Mouse (Mus musculus) layer of hippocampus, adult 8-10 months (tissue): ENCODE results near the gene Pnp2. TPM values are rescaled to one million over a fixed set of nuclear protein-coding genes. Genes with fewer than 3 reads are reported as not detected.
"Not testable (repeated sequence)": the region's sequence is repeated elsewhere in the genome, so short reads cannot be mapped to it uniquely, and the experiment has no call there.

Experiments used
- DNase-seq, 2 experiments: peaks; one replicate each; pipeline ENCODE4 v3.0.0; 2022; ENCODE audit warnings: low spot score in 2 of 2
- total RNA-seq, 4 experiments: library from RNA; stranded (reverse); gene quantifications; 2 replicates each; pipeline ENCODE4 v1.2.4; 2022

Gene Pnp2
- total RNA-seq, 4 experiments from 2014 or later = 1.3 to 2.0 (median 1.5) TPM

DNA sequence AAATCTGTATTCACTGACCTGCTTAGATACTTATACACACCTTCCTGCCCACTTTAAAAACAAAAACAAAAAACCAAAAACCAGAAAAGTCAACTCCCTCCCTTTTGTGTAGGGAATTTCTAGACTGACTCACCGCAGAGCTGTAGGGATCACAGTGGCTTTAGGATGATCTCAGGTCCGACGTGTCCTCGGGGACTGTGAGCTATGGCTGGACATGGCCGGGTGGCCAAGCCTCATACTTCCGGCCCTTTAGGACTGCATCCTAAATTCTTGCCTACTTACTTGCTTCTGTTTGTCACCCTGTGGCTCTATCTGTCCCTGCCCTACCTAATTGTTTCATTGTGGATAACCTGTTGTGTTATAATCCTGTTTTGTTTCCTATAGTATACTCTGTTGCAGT is 932 bp downstream of the Pnp2 start:
- not testable (repeated sequence) for DNase-seq

DNA sequence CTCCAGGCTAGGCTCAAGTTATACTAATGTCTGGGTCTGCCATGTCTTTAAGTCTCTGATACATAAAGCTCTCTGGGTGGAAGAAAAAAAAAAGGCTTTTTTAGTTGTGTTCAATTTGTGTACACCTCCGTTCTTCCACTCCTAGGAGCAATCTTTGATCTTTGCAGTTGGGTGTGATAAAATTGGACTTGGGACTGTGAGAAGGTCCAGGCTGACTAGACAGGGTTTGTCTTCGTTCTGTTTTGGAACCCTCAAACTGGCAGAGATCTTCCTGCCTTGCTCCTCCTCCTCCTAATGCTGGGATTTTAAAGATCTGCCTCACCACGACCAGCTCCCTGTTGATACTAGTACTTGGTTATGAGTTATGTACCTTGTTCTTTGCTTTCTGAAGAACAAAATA is 1.4 kb downstream of the Pnp2 start:
- not testable (repeated sequence) for DNase-seq

DNA sequence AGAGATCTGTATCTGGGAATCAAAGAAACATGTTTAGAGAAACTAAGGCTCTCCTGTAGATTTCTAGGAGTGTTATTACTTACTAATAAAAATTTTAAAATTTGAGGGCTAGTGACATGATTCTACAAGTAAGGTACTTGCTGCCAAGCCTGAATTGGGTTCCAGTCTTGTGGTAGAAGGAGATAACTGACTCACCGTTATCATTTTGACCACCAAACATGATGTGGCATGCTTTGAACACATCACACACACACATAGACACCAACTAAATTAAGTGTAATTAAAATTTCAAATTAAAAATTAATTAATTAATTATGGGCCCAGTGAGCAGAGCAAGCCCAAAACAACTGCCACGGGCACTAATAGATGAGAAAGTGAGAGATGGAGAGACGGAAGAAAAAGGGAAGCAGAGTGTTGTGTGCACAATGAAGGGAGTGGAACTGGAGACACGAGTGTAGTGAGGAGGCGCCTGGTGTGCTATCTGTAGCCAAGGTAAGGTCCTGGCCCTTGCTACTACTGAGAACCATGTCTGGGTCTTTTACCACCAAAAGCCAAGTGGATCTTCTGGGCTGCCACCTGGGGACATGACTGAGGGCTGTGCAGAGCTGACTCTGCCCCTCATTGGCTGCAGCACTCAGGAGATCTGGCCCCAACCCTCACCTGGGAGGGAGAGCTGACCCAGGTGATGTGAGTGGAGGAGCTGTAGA is 2.6 kb downstream of the Pnp2 start:
- not testable (repeated sequence) for DNase-seq

DNA sequence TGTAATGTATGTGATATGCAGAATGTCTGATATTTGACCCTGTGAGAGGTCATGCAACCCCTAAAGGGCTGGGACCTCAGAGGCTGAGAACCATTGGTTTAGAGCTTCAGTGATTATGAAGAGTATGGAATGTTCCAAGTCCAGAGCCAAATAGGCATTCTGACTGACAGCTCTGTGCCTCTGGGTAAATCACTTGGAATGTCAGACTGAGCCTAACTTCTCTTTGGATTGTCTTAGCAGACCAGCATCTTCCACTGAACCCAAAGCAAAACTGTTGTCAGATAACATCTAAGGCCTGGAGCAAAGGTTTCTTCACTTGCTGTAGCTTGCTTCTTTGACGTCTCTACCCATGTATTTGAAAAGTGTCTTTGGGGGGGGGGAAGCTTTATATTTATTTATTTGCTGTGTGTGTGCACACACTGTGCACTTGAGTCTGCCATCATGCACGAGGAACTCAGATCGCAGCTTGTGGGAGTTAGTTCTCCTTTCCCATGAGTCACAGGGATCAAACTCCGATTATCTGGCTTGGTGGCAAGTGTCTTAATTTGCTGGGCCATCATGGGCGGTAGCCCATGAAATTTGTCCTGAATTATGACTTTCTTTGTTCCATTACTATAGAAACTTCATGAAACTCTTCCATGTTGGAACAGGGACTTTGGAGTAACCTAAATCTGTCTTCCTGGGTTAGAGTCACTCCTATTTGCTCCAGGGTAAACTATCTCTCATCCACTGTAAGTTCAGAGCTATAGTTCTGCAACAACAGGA is 12.6 kb downstream of the Pnp2 start:
- DNase-seq = no peak

DNA sequence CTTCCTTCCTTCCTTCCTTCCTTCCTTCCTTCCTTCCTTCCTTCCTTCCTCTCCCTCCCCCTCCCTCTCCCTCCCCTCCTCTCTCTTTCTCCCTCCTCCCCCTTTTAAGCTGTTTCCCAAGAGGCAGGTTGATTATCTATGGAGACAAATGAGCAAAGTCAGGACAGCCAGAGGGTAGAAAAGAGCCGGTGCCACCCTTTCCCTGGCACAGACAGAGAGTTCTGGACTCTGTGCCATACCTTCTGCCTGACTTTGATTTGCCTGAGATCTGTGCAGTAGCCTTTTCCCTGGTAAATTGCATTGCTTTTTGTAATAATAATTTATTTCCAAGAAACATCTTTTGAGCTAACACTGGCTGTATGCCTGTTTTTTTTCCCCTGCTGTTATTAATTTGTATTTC is 13.2 kb downstream of the Pnp2 start:
- no peak for DNase-seq

DNA sequence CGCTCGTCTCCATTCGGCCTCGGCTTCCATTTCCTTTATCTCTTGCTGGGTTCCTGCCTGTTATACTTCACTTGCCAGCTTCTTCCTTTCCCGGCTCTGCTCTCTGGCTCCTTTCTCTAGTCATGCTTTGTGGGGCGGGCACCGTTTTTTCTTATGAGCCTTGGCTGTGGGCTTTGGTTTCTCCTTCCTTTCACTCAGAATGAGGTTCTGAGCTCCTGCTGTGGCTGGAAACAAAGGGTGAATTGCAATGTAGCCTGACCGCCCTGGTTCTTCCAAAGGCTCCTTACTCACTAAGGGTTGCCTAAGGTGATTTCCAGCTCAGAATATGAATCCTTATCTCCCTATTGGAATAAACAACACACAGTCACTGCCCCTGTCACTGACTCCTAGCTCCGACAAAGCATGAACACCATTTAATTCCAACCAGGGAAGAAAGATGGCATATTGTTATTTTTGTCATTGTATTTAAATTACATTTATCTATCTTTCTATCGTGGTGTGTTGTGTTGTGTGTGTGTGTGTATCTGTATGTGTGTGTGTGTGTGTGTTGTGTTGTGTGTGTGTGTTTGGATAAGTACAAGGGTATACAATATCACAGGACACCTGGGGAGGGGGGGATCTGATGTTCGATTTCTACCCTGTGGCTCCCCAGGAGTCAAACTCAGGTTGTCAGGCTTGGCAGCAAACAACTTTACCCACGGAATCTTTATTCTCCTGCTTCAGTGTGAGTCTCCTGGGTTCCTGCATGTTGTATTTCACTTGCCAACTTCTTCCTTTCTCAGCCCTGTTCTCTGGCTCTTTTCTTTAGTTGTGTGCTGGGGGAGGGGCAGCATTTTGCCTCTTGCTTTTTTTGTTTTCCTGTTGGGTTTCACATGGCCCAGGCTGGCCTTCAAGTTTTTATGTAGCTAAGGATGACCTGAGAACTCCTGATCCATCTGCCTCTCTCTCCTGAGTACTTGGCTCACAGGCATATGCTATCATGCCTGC is 14.1 kb downstream of the Pnp2 start:
- peak; percentile 46 to 75 for DNase-seq

DNA sequence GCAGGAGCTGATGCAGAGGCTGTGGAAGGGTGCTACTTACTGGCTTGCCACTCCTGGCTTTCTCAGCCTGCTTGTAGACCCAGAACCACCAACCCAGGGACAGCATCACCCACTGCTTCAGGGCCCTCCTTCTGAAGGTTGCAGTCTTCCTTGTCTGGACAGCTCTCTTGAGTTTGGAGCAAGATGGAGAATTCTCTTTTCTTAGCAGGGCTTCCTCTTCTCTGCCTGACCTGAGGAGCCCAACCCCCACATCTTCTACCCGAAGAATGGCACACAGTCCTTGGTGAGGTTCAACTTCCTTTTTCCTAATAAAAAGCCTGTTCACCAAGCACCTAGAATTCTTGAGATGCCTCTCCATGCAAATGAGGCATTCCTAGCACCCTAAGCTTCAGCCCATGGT is 15.0 kb downstream of the Pnp2 start:
- DNase-seq = no peak

DNA sequence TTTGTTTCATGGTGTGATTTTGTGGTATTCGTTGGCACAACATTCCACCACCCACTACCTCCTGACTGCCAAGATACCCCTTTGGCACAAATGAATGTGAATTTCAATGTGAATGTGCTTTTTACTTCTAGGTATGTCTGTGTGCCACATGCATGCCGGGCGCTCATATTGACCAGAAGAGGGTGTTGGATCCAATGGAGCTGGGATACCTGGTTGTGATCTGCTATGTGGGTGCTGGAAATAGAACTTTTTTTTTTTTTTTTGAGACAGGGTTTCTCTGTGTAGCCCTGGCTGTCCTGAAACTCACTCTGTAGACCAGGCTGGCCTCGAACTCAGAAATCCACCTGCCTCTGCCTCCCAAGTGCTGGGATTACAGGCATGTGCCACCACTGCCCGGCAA is 17.3 kb downstream of the Pnp2 start:
- DNase-seq = not testable (repeated sequence)

DNA sequence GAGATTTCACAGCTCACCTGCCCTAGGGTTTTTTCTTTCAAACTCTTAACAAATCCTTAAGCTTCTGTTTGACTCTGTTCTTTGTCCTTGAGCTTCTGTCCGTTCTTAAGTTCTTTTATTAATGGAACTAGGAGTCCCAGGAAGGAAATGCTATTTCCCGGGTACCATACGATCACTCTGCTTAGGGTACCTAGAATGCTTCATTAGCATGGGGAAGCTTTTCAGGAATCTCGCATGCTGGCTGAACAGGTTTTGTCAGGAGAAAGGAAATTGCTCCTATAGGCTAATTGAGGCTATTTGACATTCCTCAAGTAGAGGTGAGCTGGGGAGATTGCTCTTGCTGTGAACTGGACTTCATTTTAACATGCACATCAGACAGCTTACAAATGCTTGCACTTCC is 17.9 kb downstream of the Pnp2 start:
- no peak for DNase-seq

DNA sequence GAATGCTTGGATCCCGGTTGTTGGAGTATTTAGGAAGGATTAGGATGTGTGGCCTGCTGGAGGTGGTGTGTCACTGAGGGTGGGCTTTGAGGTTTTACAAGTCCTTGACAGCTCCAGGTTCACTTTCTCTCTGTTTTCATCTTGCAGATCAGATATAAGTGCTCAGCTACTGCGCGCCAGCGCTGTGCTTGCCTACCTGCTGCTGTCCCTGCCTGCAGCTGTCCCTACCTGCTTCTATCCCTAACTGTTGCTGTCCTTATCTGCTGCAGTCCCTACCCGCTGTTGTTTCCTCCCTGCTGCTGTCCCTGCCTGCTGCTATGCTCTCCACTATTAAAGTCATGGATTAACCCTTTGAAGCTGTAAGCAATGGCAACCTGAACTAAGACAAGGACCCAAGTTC is 19.2 kb downstream of the Pnp2 start:
- no peak for DNase-seq

DNA sequence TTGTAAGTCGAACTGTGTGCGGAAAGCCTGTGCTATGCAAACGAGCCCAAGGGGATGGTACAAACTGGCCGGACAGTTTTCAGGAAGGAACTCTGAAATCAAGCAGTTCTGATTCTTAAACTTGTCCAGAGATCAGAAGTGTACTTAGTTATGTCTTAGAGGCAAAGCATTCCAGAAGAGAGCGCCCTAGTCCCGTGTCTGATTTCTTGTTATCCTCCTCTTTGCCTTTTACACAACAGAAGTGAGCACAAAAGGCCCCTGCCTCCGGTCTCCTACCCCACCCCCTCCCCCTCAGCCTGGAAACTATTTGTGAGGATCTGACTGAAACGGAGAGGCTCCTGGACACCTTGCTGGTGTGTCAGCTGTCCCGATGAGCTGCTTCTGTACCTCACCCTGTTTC is 20.9 kb downstream of the Pnp2 start:
- DNase-seq = no peak

DNA sequence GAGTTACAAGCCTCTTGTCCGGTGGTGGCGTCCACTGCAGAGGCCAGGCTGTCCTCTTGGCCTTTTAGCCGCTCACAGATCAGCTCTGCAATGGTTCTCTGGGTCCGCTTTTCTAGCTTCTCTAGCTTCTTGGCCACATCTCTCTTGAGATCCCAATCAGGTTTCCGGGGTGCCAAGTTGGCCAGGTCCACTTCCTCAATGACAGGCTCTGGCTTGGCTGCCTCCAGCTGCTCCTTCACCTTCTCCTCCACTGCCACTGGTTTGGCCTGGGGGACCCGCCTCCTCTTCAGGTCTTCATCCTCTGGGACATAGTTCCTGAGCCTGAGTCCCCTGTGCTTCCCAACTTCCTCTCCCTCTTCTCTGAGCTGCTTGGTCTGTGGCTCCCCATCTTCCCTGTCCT is 22.7 kb downstream of the Pnp2 start:
- not testable (repeated sequence) for DNase-seq

DNA sequence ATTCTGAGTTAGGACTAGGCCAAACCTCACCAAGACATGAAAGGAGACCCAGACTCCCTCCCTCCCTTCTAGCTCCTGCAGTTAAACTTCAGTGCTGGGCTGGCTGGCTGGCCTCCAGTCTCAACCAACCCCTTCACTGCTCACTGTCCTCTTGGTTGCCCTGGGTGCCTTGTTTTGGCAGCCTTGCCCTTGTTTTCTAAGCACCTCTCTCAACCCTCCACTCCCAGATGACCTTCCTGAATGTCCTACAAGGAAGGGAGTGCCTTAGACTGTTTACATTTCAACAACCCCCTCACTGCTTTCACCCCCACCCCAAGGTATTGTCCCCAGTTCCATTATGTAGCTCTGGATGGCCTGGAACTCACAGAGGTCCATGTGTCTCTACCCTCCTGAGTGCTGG is 23.8 kb downstream of the Pnp2 start:
- no peak for DNase-seq

DNA sequence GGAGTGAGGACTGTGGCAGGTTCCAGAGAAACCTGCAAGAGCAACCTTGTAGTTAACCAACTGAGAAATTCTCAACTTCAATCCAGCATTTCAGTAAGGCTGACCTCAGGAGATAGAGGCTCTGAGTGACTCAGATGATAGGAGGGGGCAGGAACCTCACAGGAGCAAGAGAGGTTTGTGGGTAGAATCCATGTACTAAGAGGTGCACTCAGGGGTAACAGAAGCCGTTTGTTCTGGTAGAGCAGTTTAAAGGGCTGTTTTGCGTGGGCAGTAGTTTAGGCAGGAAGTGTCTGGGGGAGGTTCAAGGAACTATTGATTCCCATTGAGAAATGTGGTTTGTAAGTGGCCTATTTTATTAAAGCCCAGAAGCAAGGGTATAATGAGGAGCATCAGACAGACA is 25.4 kb downstream of the Pnp2 start:
- DNase-seq = no peak

DNA sequence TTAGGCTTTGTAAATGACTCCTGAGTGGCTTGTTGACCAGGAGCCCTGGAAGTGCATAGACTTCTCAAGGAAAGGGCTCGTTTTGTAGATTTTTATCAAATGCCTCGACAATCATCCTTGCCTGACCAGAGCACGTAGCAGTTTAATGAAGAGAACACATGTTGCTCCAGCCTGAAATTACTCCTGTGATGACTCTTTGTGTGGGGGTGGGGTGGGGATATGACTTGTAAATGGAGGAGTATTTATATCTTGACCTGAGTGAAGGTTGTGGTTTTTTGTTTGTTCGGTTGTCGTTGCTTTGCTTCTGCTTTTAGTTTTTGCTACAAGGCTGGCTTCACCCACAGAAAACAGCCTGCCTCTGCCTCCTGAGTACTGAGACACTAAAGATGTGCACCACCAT is 26.0 kb downstream of the Pnp2 start:
- no peak for DNase-seq

DNA sequence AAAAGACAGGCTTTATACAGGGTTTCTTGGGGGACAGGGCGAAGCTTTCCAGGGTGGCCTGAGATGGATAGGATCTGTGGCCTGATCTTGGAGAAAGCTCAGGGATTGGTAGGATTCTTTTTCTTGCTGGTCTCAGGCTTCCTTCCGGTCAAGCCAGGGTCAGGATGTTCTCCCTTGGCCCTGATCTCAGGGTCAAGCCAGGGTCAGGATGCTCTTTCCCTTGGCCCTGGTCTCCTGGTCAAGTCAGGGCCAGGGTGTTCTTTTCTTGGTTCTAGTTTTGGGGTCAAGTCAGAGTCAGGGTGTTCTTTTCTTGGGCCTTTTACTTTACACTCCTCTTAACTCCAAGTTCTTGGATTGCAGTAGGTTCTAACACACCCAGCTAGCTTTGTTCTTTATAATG is 31.9 kb downstream of the Pnp2 start:
- DNase-seq = no peak

DNA sequence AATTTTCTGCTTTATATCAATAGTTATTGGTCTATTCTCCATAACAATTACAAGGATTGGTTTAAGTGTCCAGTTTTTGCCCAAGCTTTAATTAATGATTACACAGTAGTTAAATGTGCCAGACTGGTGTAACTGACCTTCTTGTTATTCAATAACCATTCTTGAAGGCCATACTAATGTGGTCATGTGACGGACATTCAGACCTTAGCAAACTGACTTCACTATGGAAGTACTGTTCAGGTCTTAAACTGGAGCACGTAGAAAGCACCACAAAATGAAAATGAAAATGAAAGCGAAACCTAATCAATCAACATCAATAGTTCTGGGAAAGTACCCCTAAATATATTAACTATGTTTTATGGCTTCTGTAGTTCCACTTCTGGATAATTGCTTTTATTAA is 35.2 kb downstream of the Pnp2 start:
- DNase-seq = no peak

DNA sequence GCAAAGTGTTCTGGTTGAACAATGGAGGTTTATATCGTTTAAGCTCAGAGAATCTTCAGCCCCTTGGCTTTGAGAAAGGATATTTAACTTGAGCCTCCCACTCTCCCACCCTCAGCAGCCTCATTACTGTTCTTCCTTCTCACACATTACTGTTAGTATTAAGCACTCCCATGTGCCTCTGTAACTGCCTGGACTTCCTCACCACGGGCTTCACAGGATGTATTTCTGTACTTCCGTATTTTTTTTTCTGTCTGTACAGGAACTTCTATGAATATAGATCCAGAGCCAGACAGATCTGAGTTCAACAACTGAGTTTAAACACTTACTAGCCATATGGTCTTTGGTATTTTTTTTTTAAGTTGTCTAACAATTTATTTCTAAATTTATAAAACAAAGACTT is 41.3 kb downstream of the Pnp2 start:
- no peak for DNase-seq

DNA sequence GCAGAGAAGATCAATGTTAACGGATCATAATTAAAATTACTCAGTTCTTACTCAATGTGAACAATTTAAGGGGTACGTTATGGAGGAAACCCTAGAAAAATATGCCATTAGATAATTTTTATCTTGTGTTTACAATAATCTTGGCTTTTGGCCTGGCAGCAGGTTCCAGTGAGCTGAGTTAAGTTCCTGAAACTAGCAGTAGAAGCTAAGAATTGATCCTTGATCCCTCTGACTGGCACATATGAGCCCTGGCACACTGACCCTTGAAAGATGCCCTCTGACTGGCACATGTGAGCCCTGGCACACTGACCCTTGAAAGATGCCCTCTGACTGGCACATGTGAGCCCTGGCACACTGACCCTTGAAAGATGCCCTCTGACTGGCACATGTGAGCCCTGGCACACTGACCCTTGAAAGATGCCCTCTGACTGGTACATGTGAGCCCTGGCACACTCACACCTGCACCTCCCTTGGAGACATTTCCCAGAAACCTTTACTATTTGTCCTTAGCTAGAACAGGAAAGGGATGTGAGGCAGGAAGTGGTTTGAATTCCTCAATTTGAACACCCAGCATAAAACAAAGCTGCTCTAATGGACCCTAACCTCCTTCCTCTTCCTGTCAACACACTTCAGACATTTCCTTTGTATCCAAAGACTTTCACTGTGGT is 42.3 kb downstream of the Pnp2 start:
- no peak for DNase-seq

DNA sequence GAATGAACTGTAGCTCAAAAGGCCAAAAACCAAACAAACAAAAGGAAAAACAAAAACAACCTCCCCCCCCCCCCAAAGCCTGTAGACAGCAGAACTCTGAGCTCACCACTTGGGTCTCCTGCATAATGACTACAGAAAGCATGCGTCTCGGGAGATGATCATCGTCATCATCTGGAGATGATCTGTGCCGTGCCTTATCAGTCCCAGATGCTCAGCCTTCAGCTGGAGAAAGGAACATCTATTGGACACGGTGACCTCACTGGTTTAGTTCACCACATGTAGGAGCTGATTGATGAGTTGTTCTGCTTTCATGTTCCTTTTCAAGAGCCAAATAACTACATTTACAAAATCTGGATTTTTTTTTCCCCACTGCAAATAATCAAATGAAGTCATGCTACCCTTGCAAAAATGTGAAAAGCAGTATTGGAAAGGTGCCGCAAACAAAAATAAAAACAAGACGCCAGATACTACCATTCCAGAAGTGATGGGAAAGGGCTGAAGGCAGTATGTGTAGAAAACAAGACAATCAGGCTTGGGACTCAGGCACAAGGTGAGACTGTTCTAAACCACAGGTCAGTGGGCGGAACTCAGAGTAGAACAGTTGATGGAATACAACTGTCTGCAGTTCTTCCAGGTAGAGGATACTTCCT is 51.5 kb downstream of the Pnp2 start, which contains the start of gene Rnase10:
Rnase10 (plus strand) TSS at position 600 of the 650 bp plus-strand sequence.
- no peak for DNase-seq
